Mouse (Mus musculus): Measurements from ENCODE around the gene Chrnb1. TPM values are rescaled to one million over a fixed set of nuclear protein-coding genes. Genes with fewer than 3 reads are reported as not detected.
A peak's percentile ranks its signal among the peaks of the same experiment; 100 is the strongest.

Chrnb1 gene
- 10 to 100 TPM; 29.2 to 33.1 TPM for total RNA-seq (2021)
- long read RNA-seq, experiment 1, transcript Chrnb1-201 (11 exons, 2,155 nt): major isoform, 8 of 12 reads
- long read RNA-seq, experiment 1, partial matches to known transcripts: 2 of 12 reads
- long read RNA-seq, experiment 1, other reads (novel, unspliced or antisense): 2 of 12 reads
- long read RNA-seq, experiment 2, transcript Chrnb1-201 (11 exons, 2,155 nt): major isoform, 8 of 16 reads
- long read RNA-seq, experiment 2, partial matches to known transcripts: 7 of 16 reads
- long read RNA-seq, experiment 2, other reads (novel, unspliced or antisense): 1 of 16 reads

- intact Hi-C loops (cut with DNase I): no loop called here
- DNase-seq: peak; percentile 84 to 91
Observed at GRCm38 (mm10) chr11:69795168-69795982, at the start of gene Chrnb1. Gene Chrnb1 (minus strand): TSS chr11:69795943.

GRCm38 (mm10) chr11:69838714-69839104 is 43.0 kb upstream of the Chrnb1 start:
- intact Hi-C loops (cut with DNase I): loop anchor here (5.0 kb wide), 1 partner anchor 36 kb away; the partner anchor contains the start of gene Fgf11
- no peak for DNase-seq

GRCm38 (mm10) chr11:69837952-69838713 is 42.4 kb upstream of the Chrnb1 start, which contains the start of gene Tmem256:
Gene Tmem256 (plus strand): TSS chr11:69838514.
- DNase-seq: peak; percentile 90 to 96
- intact Hi-C loops (cut with DNase I): loop anchor here (5.0 kb wide), 1 partner anchor 36 kb away; the partner anchor contains the start of gene Fgf11

- DNase-seq: no peak
- intact Hi-C loops (cut with DNase I): loop anchor here (5.0 kb wide), 1 partner anchor 35 kb away; the partner anchor contains the start of gene Fgf11
Observed at GRCm38 (mm10) chr11:69837604-69837951, 41.8 kb upstream of the Chrnb1 start, which contains the start of gene Nlgn2. Gene Nlgn2 (minus strand): TSS chr11:69837784.

- intact Hi-C loops (cut with DNase I): loop anchor here (5.0 kb wide), 1 partner anchor 35 kb away; the partner anchor contains the start of gene Fgf11
- DNase-seq: peak; percentile 26 to 45
Observed at GRCm38 (mm10) chr11:69836703-69837576, 41.2 kb upstream of the Chrnb1 start.

- intact Hi-C loops (cut with DNase I): loop anchor here (5.0 kb wide), 1 partner anchor 34 kb away; the partner anchor contains the start of gene Fgf11
- DNase-seq: no peak
Observed at GRCm38 (mm10) chr11:69835966-69836335, 40.2 kb upstream of the Chrnb1 start.

GRCm38 (mm10) chr11:69835326-69835965 is 39.7 kb upstream of the Chrnb1 start:
- intact Hi-C loops (cut with DNase I): loop anchor here (5.0 kb wide), 1 partner anchor 33 kb away; the partner anchor contains the start of gene Fgf11
- DNase-seq: no peak

- DNase-seq: no peak
- intact Hi-C loops (cut with DNase I): no loop called here
Observed at GRCm38 (mm10) chr11:69834001-69834549, 38.3 kb upstream of the Chrnb1 start.

- no peak for DNase-seq
- intact Hi-C loops (cut with DNase I): no loop called here
Observed at GRCm38 (mm10) chr11:69833554-69833953, 37.8 kb upstream of the Chrnb1 start.

GRCm38 (mm10) chr11:69828832-69829231 is 33.1 kb upstream of the Chrnb1 start:
- no peak for DNase-seq
- intact Hi-C loops (cut with DNase I): no loop called here

- DNase-seq: no peak
- intact Hi-C loops (cut with DNase I): no loop called here
Observed at GRCm38 (mm10) chr11:69823456-69823855, 27.7 kb upstream of the Chrnb1 start.

- DNase-seq: no peak
- intact Hi-C loops (cut with DNase I): no loop called here
Observed at GRCm38 (mm10) chr11:69822080-69822479, 26.3 kb upstream of the Chrnb1 start, which contains the start of gene Spem1. Gene Spem1 (minus strand): TSS chr11:69822180.

- intact Hi-C loops (cut with DNase I): no loop called here
- no peak for DNase-seq
Observed at GRCm38 (mm10) chr11:69818871-69819270, 23.1 kb upstream of the Chrnb1 start.

GRCm38 (mm10) chr11:69818365-69818764 is 22.6 kb upstream of the Chrnb1 start, which contains the start of gene Spem2:
Gene Spem2 (minus strand): TSS chr11:69818465.
- DNase-seq: no peak
- intact Hi-C loops (cut with DNase I): no loop called here

- no peak for DNase-seq
- intact Hi-C loops (cut with DNase I): no loop called here
Observed at GRCm38 (mm10) chr11:69816520-69816919, 20.8 kb upstream of the Chrnb1 start.

- no peak for DNase-seq
- intact Hi-C loops (cut with DNase I): no loop called here
Observed at GRCm38 (mm10) chr11:69815155-69815554, 19.4 kb upstream of the Chrnb1 start, which contains the start of gene Gm39566. Gene Gm39566 (minus strand): TSS chr11:69815298.

GRCm38 (mm10) chr11:69810280-69810679 is 14.5 kb upstream of the Chrnb1 start:
- intact Hi-C loops (cut with DNase I): no loop called here

GRCm38 (mm10) chr11:69807641-69808040 is 11.9 kb upstream of the Chrnb1 start:
- DNase-seq: no peak
- intact Hi-C loops (cut with DNase I): no loop called here

More at GRCm38 (mm10) chr11:69810280-69810679, 14.5 kb upstream of the Chrnb1 start:
- DNase-seq: no peak
